Mouse (Mus musculus) heart, postnatal 0 days (tissue): ENCODE results near the gene Atxn2.

Experiments
- CTCF ChIP-seq: IDR thresholded peaks from 2 replicates; pipeline ENCODE4 v1.5.1; 2016; ENCODE audit warnings: antibody characterized with exemption, control low read depth, low read depth
- EP300 ChIP-seq: IDR thresholded peaks from 2 replicates; pipeline ENCODE4 v1.6.1; 2016; ENCODE audit warnings: antibody characterized with exemption, low read depth

DNA sequence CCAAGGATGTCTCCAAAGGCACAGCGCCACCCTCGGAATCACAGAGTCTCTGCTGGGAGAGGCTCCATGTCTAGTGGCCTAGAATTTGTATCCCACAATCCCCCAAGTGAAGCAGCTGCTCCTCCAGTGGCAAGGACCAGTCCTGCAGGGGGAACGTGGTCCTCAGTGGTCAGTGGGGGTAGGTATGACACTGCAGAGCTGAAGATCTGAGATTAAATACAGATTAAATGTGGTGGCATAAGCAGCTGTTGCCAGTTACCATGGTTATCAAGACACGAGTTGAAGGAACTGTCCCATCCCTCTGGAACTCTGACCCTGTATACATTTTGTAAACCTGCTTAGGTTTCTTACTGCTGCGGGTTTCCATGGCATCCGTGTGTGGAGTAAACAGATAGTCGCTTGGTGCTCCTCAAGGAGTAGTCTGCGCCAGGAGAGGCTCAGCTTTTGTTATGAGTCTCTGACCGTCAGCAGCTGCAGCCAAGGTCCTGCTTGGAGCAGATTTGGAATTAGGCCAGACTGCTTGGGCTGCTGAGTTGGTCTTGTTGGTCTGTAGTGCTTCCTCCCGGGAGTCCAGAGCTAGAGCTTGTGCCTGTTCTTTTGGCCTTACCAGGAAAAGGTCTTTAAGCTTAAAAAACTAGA is 72.8 kb downstream of the Atxn2 start:
- no peak for TF ChIP-seq CTCF
- TF ChIP-seq EP300 = no peak
